Mouse (Mus musculus) left cerebral cortex, postnatal 14 days (tissue): ENCODE results near the gene Kcnc3. TPM values are rescaled to one million over a fixed set of nuclear protein-coding genes. Genes with fewer than 3 reads are reported as not detected.

ENCODE experiments used
- DNase-seq, 2 experiments: peaks; one replicate each; pipeline ENCODE4 v3.0.0; 2021 to 2022; ENCODE audit warnings: low spot score in 2 of 2, mixed read lengths in 1 of 2
- intact Hi-C: fragments of 180-260 bp; cut with DNase I; formaldehyde crosslinking; loops from one replicate; pipeline ENCODE4 v1.15.1; 2025
- total RNA-seq, 2 experiments: library from RNA; stranded (reverse); gene quantifications; 2 replicates each; pipeline ENCODE4 v1.2.3; 2021

The Kcnc3 gene
- total RNA-seq, 2 experiments from 2014 or later, result 74.2 to 75.5 TPM

DNA sequence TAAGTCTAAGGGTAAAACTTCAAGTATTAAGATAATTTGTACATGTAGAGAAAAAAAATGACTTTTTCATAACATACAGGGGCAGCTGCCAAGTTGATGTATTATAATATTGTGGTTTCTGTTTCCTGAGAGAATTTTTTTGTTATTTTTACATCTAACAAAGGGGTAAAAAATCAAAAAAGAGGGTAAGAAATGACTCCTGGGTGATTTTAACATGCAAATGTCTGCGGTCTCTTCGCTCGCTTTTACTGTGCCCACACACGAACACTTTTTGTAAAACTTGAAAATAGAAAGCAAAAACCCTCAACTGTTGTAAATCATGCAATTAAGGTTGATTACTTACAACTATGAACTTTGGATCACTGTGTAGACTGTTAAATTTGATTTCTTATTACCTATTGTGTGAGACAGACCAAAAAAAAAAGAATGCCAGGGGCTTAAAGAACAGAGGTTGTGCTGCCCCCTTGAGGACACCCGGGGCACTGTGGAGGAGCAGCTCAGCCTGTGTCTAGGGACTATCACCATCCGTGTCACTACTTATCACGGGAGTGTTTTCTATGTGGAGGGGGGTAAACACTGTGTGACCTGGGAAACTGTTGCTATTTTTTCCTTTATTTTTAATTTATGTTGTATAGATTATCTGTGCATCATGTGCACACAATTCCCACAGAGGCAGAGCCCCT lies 56.7 kb downstream of the Kcnc3 start:
- DNase-seq, result peak; percentile 82 to 88
- intact Hi-C loops, result no loop called here

DNA sequence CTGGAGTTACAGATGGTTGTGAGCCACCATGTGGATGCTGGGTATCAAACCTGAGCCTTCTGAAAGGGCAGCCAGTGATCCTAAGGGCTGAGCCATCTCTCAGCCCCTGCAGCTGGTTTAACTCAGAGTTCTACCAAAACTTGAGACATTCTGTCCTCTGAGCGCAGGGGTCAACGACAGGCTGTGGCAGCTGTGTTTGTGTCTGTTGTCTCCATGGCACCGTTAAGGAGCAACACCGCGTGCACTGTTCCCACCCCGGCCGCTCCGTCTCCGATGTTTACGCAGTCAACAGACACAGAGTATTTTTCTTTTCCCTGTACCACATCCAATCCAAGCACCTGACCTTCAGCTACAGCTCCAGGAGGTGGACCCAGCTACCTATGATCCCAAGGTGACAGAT lies 57.3 kb downstream of the Kcnc3 start:
- intact Hi-C loops, result no loop called here
- no peak for DNase-seq

DNA sequence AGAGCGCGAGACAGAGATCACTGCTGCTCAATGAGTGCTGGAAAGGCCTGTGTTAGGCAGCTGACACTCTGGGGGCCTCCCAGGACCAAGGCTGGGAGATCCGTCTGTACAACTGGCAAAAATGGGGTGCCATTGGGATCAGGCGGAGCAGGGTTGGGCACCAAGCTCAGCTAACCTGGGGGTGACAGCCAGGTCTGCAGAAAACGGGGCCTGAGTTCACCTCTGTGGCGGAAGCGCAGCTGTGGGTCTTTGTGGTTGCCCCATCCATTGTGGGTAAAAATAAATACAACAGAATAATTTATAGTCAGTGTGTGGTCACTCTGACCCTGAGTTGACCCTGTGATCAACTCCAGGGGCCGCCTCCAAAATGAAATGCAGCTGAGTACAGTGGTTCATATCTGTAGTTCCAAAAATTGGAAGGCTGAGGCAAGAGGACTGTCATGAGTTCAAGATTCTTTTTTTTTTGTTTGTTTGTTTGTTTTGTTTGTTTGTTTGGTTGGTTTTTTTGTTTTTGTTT lies 58.7 kb downstream of the Kcnc3 start:
- no peak for DNase-seq
- intact Hi-C loops, result no loop called here

DNA sequence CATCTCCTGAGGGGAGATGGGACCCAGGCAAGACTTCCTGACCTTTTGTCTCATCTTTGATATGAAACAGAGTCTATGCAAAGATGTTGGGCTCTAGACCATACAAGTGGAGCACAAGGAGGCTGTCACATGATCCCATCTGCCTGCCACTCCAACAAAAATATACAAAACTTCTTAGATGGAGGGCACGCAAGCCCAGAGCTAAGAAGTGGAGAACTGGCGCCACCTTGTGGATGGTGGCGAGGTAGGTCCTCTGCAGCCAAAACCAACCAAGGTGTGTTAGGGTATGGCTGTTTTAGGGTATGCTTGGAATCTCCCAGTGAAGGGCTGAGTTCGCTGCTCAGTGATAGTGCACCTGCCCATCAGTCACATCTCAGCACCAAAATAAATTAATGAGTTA lies 59.5 kb downstream of the Kcnc3 start:
- DNase-seq, result peak; percentile 63 to 75
- intact Hi-C loops, result loop anchor here (5.0 kb wide), 4 partner anchors 52 to 148 kb away; partner anchors contain the start of gene Mybpc2

DNA sequence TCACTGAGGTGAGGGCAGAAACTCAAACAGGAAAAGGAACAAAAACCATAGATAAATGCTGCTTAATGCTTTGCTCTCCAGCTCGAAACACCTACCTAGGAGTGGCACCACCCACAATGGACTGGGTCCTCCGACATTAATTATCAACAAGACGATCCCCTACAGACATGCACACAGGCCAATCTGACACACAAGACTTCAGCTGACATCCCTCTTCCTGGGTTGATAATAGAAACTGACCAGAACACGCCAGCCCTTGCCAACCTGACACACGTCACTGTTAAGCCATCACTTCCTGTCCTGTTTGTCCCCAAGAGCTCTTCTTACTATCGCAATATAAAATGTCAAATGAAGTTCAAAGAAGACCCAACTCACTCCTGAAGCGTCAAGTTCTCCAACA lies 61.0 kb downstream of the Kcnc3 start:
- intact Hi-C loops, result loop anchor here (5.0 kb wide), 4 partner anchors 51 to 149 kb away; partner anchors contain the start of gene Mybpc2
- no peak for DNase-seq

DNA sequence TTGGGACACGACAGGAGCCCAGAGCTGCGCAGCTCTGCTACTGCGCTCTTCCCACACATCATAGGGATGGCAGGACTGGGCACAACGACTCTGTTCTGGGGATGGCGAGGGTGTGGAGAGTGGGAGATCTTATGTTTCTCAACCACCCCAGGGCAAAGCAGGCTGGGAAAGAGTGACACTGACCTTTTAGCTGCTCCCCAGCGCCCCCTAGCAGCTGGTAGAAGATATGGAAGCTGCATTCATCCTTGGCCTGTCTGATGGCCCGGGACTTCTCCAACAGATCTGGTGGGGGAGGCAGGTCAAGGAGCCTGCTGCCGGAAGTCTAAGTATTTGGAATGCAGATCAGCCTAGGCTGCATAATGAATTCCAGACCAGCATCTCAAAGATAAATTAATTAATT lies 63.3 kb downstream of the Kcnc3 start:
- intact Hi-C loops, result loop anchor here (5.0 kb wide), 4 partner anchors 49 to 151 kb away; partner anchors contain the start of gene Mybpc2
- DNase-seq, result no peak

Other genes with a start within 250 kb of the Kcnc3 start
- 10 to 100 TPM; 77.1 to 81.9 TPM for gene Syt3, start 206.6 kb upstream of the Kcnc3 start, total RNA-seq
- 1 to 10 TPM; 2.3 TPM for gene 1700008O03Rik, start 204.8 kb upstream of the Kcnc3 start, total RNA-seq
- 100 to 1,000 TPM; 269 to 330 TPM for gene Lrrc4b, start 161.6 kb upstream of the Kcnc3 start, total RNA-seq
- 10 to 100 TPM; 11.2 to 13.4 TPM for gene Aspdh, start 125.3 kb upstream of the Kcnc3 start, total RNA-seq
- 10 to 100 TPM; 60.6 to 63.2 TPM for gene Josd2, start 122.7 kb upstream of the Kcnc3 start, total RNA-seq
- gene Emc10, start 94.1 kb upstream of the Kcnc3 start, total RNA-seq, result 100 to 1,000 TPM; 145 to 164 TPM
- 10 to 100 TPM; 26.5 to 32.5 TPM for gene Fam71e1, start 94.1 kb upstream of the Kcnc3 start, total RNA-seq
- gene Mybpc2, start 66.0 kb upstream of the Kcnc3 start, total RNA-seq, result under 1 TPM in 1 of 2 experiments, not detected in 1; 0.30 TPM
- gene Spib, start 58.6 kb upstream of the Kcnc3 start, total RNA-seq, result under 1 TPM in 1 of 2 experiments, not detected in 1; 0.15 TPM
- 1 to 10 TPM; 4.2 to 7.0 TPM for gene Pold1, start 41.8 kb upstream of the Kcnc3 start, total RNA-seq
- gene Nr1h2, start 36.7 kb upstream of the Kcnc3 start, total RNA-seq, result 10 to 100 TPM; 51.0 to 60.7 TPM
- gene Napsa, start 18.3 kb upstream of the Kcnc3 start, total RNA-seq, result not detected
- 10 to 100 TPM in 1 of 2 experiments, 1 to 10 TPM in 1; 8.8 to 14.5 TPM for gene Myh14, start 80.2 kb downstream of the Kcnc3 start, total RNA-seq
- gene Izumo2, start 118.1 kb downstream of the Kcnc3 start, total RNA-seq, result not detected
- 10 to 100 TPM; 25.0 to 28.2 TPM for gene Vrk3, start 157.7 kb downstream of the Kcnc3 start, total RNA-seq
- under 1 TPM; 0.37 to 0.38 TPM for gene Zfp473, start 160.4 kb downstream of the Kcnc3 start, total RNA-seq
- 10 to 100 TPM; 33.0 to 37.1 TPM for gene Nup62, start 225.4 kb downstream of the Kcnc3 start, total RNA-seq
- gene Il4i1, start 225.7 kb downstream of the Kcnc3 start, total RNA-seq, result 1 to 10 TPM; 2.3 to 3.1 TPM
- 10 to 100 TPM; 24.4 to 25.1 TPM for gene Atf5, start 226.0 kb downstream of the Kcnc3 start, total RNA-seq